Mouse (Mus musculus): ENCODE measurements around the gene Capn9. TPM values are rescaled to one million over a fixed set of nuclear protein-coding genes. Genes with fewer than 3 reads are reported as not detected.

Capn9 gene
- polyA plus RNA-seq (2017; shearing (Covaris generic)) = 1 to 10 TPM in 1 of 2 experiments, not detected in 1; 1.1 TPM

GRCm38 (mm10) chr8:124575811-124576210, at the start of gene Capn9:
Capn9 (plus strand) TSS chr8:124576111.

GRCm38 (mm10) chr8:124569593-124569992, 6.3 kb upstream of the Capn9 start, which contains the start of gene Agt:
Agt (minus strand) TSS chr8:124569706.

GRCm38 (mm10) chr8:124663112-124663873, 87.4 kb downstream of the Capn9 start, which contains the start of gene 2310022B05Rik:
2310022B05Rik (minus strand) TSS chr8:124663369.

Other genes with a start within 250 kb of the Capn9 start
- gene Pgbd5, start 136.5 kb upstream of the Capn9 start, polyA plus RNA-seq (2017; shearing (Covaris generic)) = under 1 TPM; 0.08 to 0.45 TPM
- gene Cog2, start 55.3 kb upstream of the Capn9 start, polyA plus RNA-seq (2017; shearing (Covaris generic)) = 10 to 100 TPM; 51.0 to 54.4 TPM
- gene Agt, start 6.4 kb upstream of the Capn9 start, polyA plus RNA-seq (2017; shearing (Covaris generic)) = 1 to 10 TPM in 1 of 2 experiments, under 1 TPM in 1; 0.34 to 5.8 TPM
- gene 2310022B05Rik, start 87.3 kb downstream of the Capn9 start, polyA plus RNA-seq (2017; shearing (Covaris generic)) = 1 to 10 TPM; 6.4 to 7.0 TPM
- gene Ttc13, start 145.9 kb downstream of the Capn9 start, polyA plus RNA-seq (2017; shearing (Covaris generic)) = 100 to 1,000 TPM in 1 of 2 experiments, 10 to 100 TPM in 1; 77.3 to 107 TPM
- 10 to 100 TPM; 17.1 to 26.0 TPM for gene Arv1, start 146.0 kb downstream of the Capn9 start, polyA plus RNA-seq (2017; shearing (Covaris generic))
- 10 to 100 TPM; 10.8 to 15.3 TPM for gene Fam89a, start 175.7 kb downstream of the Capn9 start, polyA plus RNA-seq (2017; shearing (Covaris generic))
- gene Trim67, start 217.0 kb downstream of the Capn9 start, polyA plus RNA-seq (2017; shearing (Covaris generic)) = 1 to 10 TPM in 1 of 2 experiments, under 1 TPM in 1; 0.31 to 1.0 TPM

Measured in inflammation-experienced regulatory T-cells (primary cell).